Mouse (Mus musculus): ENCODE data around the gene Faf2. TPM values are rescaled to one million over a fixed set of nuclear protein-coding genes. Genes with fewer than 3 reads are reported as not detected.

Gene Faf2
- polyA plus RNA-seq, 1 experiment from 2014 or later = 68.9 TPM

DNA sequence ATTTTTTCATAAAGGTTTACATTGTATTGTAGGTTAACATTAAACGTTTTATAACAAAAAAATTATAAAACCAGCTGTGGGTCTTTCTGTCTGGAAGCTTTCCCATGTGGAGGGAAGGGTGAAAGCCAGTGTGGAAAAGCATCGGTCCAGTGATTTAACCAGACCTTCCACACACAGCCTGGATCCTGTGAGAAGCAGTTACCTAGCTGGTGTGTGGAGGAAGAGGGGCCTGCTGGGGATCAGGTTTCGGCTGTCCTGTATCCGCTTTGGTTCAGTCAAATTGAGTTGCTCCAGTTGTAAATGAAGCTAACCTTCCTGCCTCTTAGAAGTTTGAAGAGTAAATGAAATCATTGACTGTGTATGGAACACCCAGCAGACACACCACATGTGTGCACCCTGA is 42.4 kb downstream of the Faf2 start:
- ATAC-seq (ENCODE audit: low FRiP score) = no peak

DNA sequence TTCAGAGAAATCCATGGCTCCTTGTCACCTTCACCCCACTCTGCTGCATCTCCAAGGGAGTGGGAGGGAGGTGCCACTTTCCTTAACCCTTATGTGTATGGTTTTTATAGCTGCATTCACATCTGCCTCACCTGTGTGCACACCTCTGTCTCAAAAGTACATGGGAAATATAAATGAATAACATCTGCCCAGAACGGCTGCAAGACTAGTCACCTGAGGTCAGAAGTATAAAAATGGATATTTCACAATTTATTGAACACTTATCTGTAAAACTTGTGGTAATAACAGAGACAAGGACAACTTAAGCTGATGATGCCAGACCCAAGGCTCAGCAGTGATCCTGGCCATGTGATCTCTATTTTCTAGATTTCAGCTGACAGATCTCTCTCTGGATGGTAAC is 42.9 kb downstream of the Faf2 start:
- Histone ChIP-seq H3K27ac (no peak overlapping the region), H3K36me3 (peaks cover 64% of the 10 kb centered on the region), H3K4me3 (no peak overlapping the region), H3K4me1 (replicated peaks) (no peaks in the 10 kb centered on the region), H3K9me3 (no peaks in the 10 kb centered on the region), H3K9ac (no peak overlapping the region), H3K4me2 (no peak overlapping the region), H3K27me3 (no peaks in the 10 kb centered on the region)
- WGBS = 90% methylated on average over 1 of the region's 1 CpGs
- no peak for ATAC-seq (ENCODE audit: low FRiP score)

More for the DNA sequence above, 42.4 kb downstream of the Faf2 start:
- H3K36me3 ChIP-seq = peaks cover 69% of the 10 kb centered on the region
- no peaks in the 10 kb centered on the region for H3K9me3 ChIP-seq
- WGBS = 90% methylated on average over 4 of the region's 4 CpGs
- H3K9ac ChIP-seq = no peak overlapping the region
- no peak overlapping the region for H3K4me3 ChIP-seq
- no peak overlapping the region for H3K4me2 ChIP-seq
- H3K27me3 ChIP-seq = no peaks in the 10 kb centered on the region
- H3K27ac ChIP-seq = no peak overlapping the region
- no peaks in the 10 kb centered on the region for H3K4me1 ChIP-seq (replicated peaks)

DNA sequence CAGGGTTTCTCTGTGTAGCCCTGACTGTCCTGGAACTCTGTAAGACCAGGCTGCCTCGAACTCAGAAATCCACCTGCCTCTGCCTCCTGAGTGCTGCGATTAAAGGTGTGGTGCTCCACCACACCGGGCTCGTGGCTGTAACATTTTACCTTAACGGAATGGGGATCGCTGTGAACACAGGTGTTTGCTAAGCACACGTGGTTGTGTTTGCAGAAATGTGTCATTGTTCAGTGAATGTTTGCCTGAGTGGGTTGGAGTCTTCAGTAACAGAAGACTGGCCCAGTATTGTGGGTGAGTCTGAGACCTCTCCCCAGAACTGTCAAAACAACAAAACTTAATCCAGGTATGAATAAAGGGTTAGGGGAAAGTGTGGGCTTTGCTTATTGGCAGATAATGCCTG is 43.5 kb downstream of the Faf2 start:
- H3K4me1 ChIP-seq (replicated peaks) = no peaks in the 10 kb centered on the region
- no peak overlapping the region for H3K4me3 ChIP-seq
- H3K27ac ChIP-seq = no peak overlapping the region
- 94% methylated on average over 7 of the region's 7 CpGs for WGBS
- no peak for ATAC-seq (ENCODE audit: low FRiP score)
- peaks cover 61% of the 10 kb centered on the region for H3K36me3 ChIP-seq
- H3K4me2 ChIP-seq = no peak overlapping the region
- H3K9ac ChIP-seq = no peak overlapping the region
- no peaks in the 10 kb centered on the region for H3K27me3 ChIP-seq
- no peaks in the 10 kb centered on the region for H3K9me3 ChIP-seq

GRCm38 (mm10) chr13:54670491-54670890 is 48.9 kb downstream of the Faf2 start:
- Histone ChIP-seq H3K9me3 (no peaks in the 10 kb centered on the region), H3K27me3 (no peaks in the 10 kb centered on the region), H3K4me2 (no peak overlapping the region), H3K27ac (no peak overlapping the region), H3K9ac (no peak overlapping the region), H3K36me3 (peaks cover 16% of the 10 kb centered on the region), H3K4me1 (replicated peaks) (no peaks in the 10 kb centered on the region), H3K4me3 (no peak overlapping the region)
- ATAC-seq (ENCODE audit: low FRiP score) = no peak
- 73% methylated on average over 2 of the region's 2 CpGs for WGBS

DNA sequence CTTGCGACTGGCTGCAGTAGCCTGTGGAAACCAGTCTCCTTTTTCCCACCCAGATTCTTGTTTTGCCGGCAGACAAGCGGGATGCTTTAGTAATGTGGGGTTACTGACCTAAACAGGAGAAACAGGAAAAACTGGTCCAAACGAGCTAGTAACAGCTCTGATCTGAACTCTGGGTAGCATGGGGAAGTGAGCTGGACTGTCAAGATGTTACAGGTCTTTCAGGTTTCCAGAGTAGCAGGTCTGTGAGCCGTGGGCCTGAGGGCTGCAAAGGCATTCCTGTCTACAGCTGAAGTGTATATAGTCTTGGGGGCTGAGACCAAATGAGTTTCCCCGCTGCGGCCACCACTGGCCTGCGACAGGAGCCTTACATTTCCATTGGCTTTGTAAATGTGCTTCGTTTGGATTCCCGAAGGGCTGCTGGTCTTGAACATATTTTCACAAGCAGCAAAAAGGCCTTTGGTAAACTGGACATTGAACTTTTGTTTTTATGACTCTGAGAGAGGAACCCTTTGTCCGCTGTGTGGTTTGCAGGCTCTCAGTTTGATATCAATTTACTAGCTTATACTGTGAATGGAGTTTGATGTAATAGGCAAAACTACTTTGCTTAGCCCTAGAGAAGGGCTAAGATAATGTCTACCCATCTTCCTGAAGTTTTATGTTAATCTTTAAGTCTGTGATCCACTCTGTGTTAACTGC is 54.5 kb downstream of the Faf2 start:
- no peak overlapping the region for H3K9ac ChIP-seq
- no peaks in the 10 kb centered on the region for H3K4me1 ChIP-seq (replicated peaks)
- H3K4me3 ChIP-seq = no peak overlapping the region
- 70% methylated on average over 11 of the region's 11 CpGs for WGBS
- H3K27me3 ChIP-seq = no peaks in the 10 kb centered on the region
- no peak for ATAC-seq (ENCODE audit: low FRiP score)
- H3K36me3 ChIP-seq = peaks cover 25% of the 10 kb centered on the region
- no peak overlapping the region for H3K4me2 ChIP-seq
- no peak overlapping the region for H3K27ac ChIP-seq
- H3K9me3 ChIP-seq = no peaks in the 10 kb centered on the region

GRCm38 (mm10) chr13:54678263-54678662 is 56.7 kb downstream of the Faf2 start:
- no peaks in the 10 kb centered on the region for H3K27me3 ChIP-seq
- no peaks in the 10 kb centered on the region for H3K9me3 ChIP-seq
- no peak overlapping the region for H3K27ac ChIP-seq
- no peak overlapping the region for H3K9ac ChIP-seq
- no peak overlapping the region for H3K4me3 ChIP-seq
- H3K4me2 ChIP-seq = no peak overlapping the region
- peaks cover under 1% of the 10 kb centered on the region; the same call in 1 of the 2 replicates for H3K4me1 ChIP-seq (replicated peaks)
- WGBS = 88% methylated on average over 4 of the region's 4 CpGs
- ATAC-seq (ENCODE audit: low FRiP score) = no peak
- peaks cover 47% of the 10 kb centered on the region for H3K36me3 ChIP-seq

DNA sequence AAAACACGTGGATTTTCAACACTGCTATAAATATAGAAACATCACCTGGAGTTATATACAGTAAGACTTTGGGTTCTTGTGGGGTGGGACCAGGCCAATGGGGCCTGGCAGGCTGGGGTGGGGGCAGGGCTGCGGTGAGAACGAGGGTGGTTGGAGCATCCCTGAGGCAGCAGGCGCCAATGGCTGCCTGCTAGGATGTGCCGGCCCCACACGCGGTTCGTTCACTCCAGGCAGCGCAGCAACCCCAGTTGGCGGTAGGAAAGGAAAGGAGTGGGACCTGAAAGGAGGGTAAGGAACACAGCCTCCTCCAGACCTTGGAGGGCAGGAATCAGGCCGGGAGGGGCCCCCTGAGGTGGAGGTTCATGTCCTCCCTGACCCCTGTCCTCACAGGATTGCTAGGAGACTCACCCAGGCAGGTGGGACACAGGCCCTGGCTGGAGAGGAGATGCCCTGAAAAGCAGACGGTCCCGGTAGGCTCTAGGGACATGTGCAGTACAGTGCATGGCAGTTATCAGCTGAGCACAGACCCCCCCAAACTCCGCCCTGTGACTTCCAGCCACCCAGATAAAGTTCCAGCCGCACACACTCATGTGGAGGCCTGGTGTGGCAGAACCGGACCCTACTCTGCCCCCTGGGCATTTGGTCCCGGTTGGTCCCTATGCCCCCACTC is 58.7 kb downstream of the Faf2 start:
- peaks cover 60% of the 10 kb centered on the region for H3K36me3 ChIP-seq
- no peaks in the 10 kb centered on the region for H3K9me3 ChIP-seq

DNA sequence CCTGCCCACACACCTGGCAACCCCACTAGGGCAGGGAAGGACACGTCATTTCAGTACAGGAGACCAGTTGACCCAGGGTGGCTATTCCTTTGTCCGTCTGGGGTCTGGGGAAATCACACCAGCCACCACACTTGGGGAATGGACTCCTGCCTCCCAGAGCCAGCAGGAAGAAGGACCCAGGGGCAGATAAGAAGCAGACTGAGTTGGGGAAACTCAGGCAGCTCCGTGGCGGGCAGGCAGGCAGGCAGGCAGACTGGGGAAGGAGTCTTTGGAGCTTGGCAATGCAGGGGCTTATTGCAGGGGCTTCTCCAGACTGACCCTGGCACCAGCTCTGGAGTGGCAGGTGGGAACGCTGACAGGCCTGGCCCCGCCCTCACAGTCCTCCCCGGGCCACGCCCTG is 59.7 kb downstream of the Faf2 start:
- H3K27me3 ChIP-seq = no peaks in the 10 kb centered on the region
- peaks cover 60% of the 10 kb centered on the region for H3K36me3 ChIP-seq
- H3K9ac ChIP-seq = no peak overlapping the region
- no peak overlapping the region for H3K4me3 ChIP-seq
- whole genome bisulfite sequencing = 84% methylated on average over 8 of the region's 8 CpGs
- no peak for ATAC-seq (ENCODE audit: low FRiP score)
- H3K27ac ChIP-seq = no peak overlapping the region
- no peak overlapping the region for H3K4me2 ChIP-seq
- no peaks in the 10 kb centered on the region for H3K9me3 ChIP-seq
- H3K4me1 ChIP-seq (replicated peaks) = peaks cover 28% of the 10 kb centered on the region

More for the DNA sequence above, 58.7 kb downstream of the Faf2 start:
- no peak overlapping the region for H3K4me3 ChIP-seq
- peaks cover 18% of the 10 kb centered on the region for H3K4me1 ChIP-seq (replicated peaks)
- no peak overlapping the region for H3K4me2 ChIP-seq
- no peak overlapping the region for H3K27ac ChIP-seq
- H3K27me3 ChIP-seq = no peaks in the 10 kb centered on the region
- H3K9ac ChIP-seq = no peak overlapping the region
- ATAC-seq (ENCODE audit: low FRiP score) = no peak
- WGBS = 82% methylated on average over 17 of the region's 17 CpGs

DNA sequence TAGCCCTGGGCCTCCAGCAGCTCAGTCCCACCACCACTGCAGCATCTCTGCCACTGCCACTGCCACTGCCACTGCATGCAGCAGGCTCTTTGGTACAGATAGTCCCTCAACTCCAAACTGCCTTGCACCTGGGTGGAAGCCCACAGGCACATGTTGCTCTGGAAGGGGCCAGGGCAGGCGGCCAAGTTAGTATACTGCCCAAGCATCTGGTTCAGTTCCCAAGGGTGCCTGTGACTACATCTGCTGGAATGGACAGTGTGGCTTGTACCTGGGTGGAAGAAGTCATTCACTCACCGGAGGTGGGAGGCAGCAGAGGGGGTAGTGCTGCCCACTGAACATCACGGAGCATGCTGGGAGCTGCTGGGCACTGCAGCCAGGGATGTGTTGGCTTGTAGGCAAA is 61.7 kb downstream of the Faf2 start:
- H3K9me3 ChIP-seq = no peaks in the 10 kb centered on the region
- no peak for ATAC-seq (ENCODE audit: low FRiP score)
- no peaks in the 10 kb centered on the region for H3K27me3 ChIP-seq
- 97% methylated on average over 3 of the region's 3 CpGs for WGBS
- H3K4me1 ChIP-seq (replicated peaks) = peaks cover 30% of the 10 kb centered on the region
- H3K9ac ChIP-seq = no peak overlapping the region
- no peak overlapping the region for H3K4me2 ChIP-seq
- H3K36me3 ChIP-seq = peaks cover 59% of the 10 kb centered on the region
- H3K27ac ChIP-seq = no peak overlapping the region
- H3K4me3 ChIP-seq = no peak overlapping the region

GRCm38 (mm10) chr13:54684140-54684896 is 62.7 kb downstream of the Faf2 start:
- Histone ChIP-seq H3K27me3 (no peaks in the 10 kb centered on the region), H3K4me3 (peak overlapping the region; percentile 95), H3K36me3 (peaks cover 50% of the 10 kb centered on the region), H3K9ac (peak overlapping the region; percentile 99), H3K9me3 (no peaks in the 10 kb centered on the region), H3K4me1 (replicated peaks) (peaks cover 39% of the 10 kb centered on the region), H3K27ac (no peak overlapping the region), H3K4me2 (peak overlapping the region; percentile 96)
- no peak for ATAC-seq (ENCODE audit: low FRiP score)
- WGBS = 70% methylated on average over 3 of the region's 3 CpGs

GRCm38 (mm10) chr13:54685174-54685573 is 63.6 kb downstream of the Faf2 start:
- H3K4me1 ChIP-seq (replicated peaks) = peaks cover 44% of the 10 kb centered on the region
- no peak for ATAC-seq (ENCODE audit: low FRiP score)
- H3K36me3 ChIP-seq = peaks cover 44% of the 10 kb centered on the region
- H3K9me3 ChIP-seq = no peaks in the 10 kb centered on the region
- H3K9ac ChIP-seq = peak overlapping the region; percentile 99
- no peaks in the 10 kb centered on the region for H3K27me3 ChIP-seq
- H3K27ac ChIP-seq = peak overlapping the region; percentile 99; the same call in 1 of the 2 replicates
- H3K4me3 ChIP-seq = peak overlapping the region; percentile 95
- peak overlapping the region; percentile 96 for H3K4me2 ChIP-seq
- WGBS = 47% methylated on average over 2 of the region's 2 CpGs

Measured in hindbrain, embryonic 13.5 days (tissue).